Mouse (Mus musculus) heart, postnatal 10 days (tissue): ENCODE measurements around the gene Gm16503. TPM values are rescaled to one million over a fixed set of nuclear protein-coding genes. Genes with fewer than 3 reads are reported as not detected.

Experiments
- total RNA-seq, 2 experiments: library from RNA; stranded (reverse); gene quantifications; 2 replicates each; pipeline ENCODE4 v1.2.3; 2021

Gm16503 gene
- total RNA-seq, 2 experiments from 2014 or later, result 0.34 to 0.47 TPM

Other genes with a start within 250 kb of the Gm16503 start
- gene Zfp988, start 234.5 kb upstream of the Gm16503 start, total RNA-seq, result not detected
- gene Zfp978, start 178.9 kb upstream of the Gm16503 start, total RNA-seq, result under 1 TPM; 0.40 to 0.43 TPM
- 1 to 10 TPM; 8.4 to 9.3 TPM for gene Zfp982, start 47.8 kb upstream of the Gm16503 start, total RNA-seq
- gene Zfp985, start 13.1 kb downstream of the Gm16503 start, total RNA-seq, result under 1 TPM; 0.14 to 0.62 TPM
- gene Zfp979, start 102.3 kb downstream of the Gm16503 start, total RNA-seq, result 1 to 10 TPM; 3.2 to 4.4 TPM
- gene Zfp534, start 162.3 kb downstream of the Gm16503 start, total RNA-seq, result not detected